Mouse (Mus musculus): ENCODE measurements around the gene Syngr2.

Gene Syngr2

DNA sequence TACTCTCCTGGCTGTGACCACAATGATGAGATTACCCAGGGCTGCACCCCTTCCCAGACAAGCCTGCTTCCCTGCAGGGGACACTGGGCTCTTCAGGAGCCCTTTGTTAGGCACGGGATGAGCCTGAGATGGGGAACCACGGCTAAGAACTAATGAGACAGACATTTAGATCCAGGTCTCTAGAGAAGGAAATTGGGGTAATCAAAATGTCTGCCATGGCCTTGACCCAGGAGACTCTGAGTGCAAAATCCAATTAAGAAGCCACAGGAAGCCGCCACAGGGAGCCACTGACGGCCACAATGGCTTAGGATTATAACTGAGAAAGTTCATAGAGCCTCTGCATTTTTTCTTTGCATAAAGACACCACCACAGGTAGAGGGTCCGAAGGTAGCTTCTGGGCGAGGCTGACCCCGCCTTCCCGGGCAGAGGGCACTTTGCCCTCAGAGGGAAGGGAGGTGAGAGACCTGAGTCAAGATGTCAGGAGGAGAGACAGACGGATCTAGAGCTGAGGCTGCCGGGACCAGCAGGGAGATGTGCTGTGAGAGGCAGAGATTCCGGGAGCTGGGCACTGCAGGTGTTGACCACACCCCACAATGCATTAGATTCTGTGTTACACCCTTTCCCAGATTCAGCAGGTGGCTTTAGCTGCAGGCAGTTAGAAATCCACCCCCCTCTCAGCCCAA, 53.8 kb downstream of the Syngr2 start:
- DNase-seq (ENCODE audit: extremely low read depth, low read depth): no peak

Data from MEL-GATA-1-ER (cell line).